Comparison of ENCODE assay signal across 28 mouse cellular contexts in the genomic region with DNA sequence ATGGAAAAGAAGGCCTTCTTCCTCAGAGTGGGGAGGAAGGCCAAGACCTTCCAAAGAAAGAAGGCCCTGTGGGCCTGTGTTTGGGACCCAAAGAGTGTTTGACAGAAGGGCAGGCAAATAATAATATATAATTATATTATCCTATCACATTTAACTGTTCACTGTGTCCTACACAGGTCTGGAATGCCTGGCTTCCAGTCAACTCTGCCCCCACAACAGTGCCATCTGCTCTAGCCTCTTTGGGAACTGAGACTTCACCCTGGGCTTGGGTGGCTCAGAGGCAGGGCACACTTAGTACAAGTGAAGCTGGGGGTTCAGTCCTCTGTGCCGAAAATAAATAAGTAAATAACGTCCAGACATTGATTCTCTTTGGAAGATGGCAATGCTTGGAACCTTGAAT. TPM values are rescaled to one million over a fixed set of nuclear protein-coding genes. Genes with fewer than 3 reads are reported as not detected.
DNase-seq lines count a peak whose midpoint lies in the region; TF ChIP-seq lines count a peak whose summit lies in the region.
"Had no signal": no experiment of that assay in that cellular context is flagged by ENCODE, and none has a peak within 500 bp of the region (broad histone marks: within the 10 kb centered on the region; RNA-seq: fewer than 3 reads in every experiment).

No protein-coding gene starts in this region.

- H3K36me3 ChIP-seq in kidney, adult 2 months (ENCODE audit: control insufficient read depth, insufficient read depth, low read length): no peaks in the 10 kb centered on the region
- no peaks in the 10 kb centered on the region for H3K36me3 ChIP-seq in heart, adult 2 months (ENCODE audit: control insufficient read depth, insufficient read depth, low read length)
- H3K36me3 ChIP-seq: embryonic facial prominence, embryonic 10.5 days; embryonic facial prominence, embryonic 15.5 days; forebrain, embryonic 12.5 days; heart, embryonic 10.5 days; heart, embryonic 15.5 days; hindbrain, embryonic 12.5 days; intestine, embryonic 15.5 days; liver, embryonic 12.5 days had no signal

- H3K9ac ChIP-seq in heart, adult 2 months (ENCODE audit: low read depth, low read length): no peak overlapping the region
- H3K9ac ChIP-seq: embryonic facial prominence, embryonic 15.5 days; forebrain, embryonic 12.5 days; forebrain, postnatal 0 days; heart, embryonic 15.5 days; hindbrain, embryonic 12.5 days; intestine, embryonic 15.5 days; liver, embryonic 12.5 days; liver, postnatal 0 days had no signal

- intact Hi-C loops in heart, adult 2 months (cut with DNase I): no loop called here

- 93% methylated on average over 2 of the region's 2 CpGs for WGBS in kidney, adult 2 months
- WGBS in heart, adult 2 months: 74% methylated on average over 2 of the region's 2 CpGs

- H3K27me3 ChIP-seq in kidney, adult 2 months (replicated peaks; ENCODE audit: control insufficient read depth, insufficient read depth, low read length): no peaks in the 10 kb centered on the region
- H3K27me3 ChIP-seq in heart, adult 2 months (ENCODE audit: control insufficient read depth, insufficient read depth, low read length): no peaks in the 10 kb centered on the region
- H3K27me3 ChIP-seq: embryonic facial prominence, embryonic 15.5 days; heart, embryonic 15.5 days; hindbrain, embryonic 12.5 days; intestine, embryonic 15.5 days; liver, embryonic 12.5 days had no signal

- no peak for TF ChIP-seq POLR2A in kidney, adult 2 months (IDR thresholded peaks at IDR 0.05; ENCODE audit: low read depth, low read length)
- no peak for TF ChIP-seq POLR2A in heart, adult 2 months (IDR thresholded peaks at IDR 0.05; ENCODE audit: insufficient read depth, low read depth, low read length)

- no peak for TF ChIP-seq CTCF in kidney, adult 2 months (conservative IDR thresholded peaks at IDR 0.05; ENCODE audit: insufficient read depth, insufficient read length, low read depth, low read length)
- TF ChIP-seq CTCF in heart, adult 2 months (IDR thresholded peaks at IDR 0.05): no peak

- no peak overlapping the region for H3K27ac ChIP-seq in kidney, adult 2 months (ENCODE audit: insufficient read depth, low read depth, low read length)
- H3K27ac ChIP-seq in heart, adult 2 months: no peak overlapping the region
- H3K27ac ChIP-seq: embryonic facial prominence, embryonic 10.5 days; embryonic facial prominence, embryonic 15.5 days; forebrain, embryonic 12.5 days; heart, embryonic 10.5 days; heart, embryonic 15.5 days; hindbrain, embryonic 12.5 days; hindbrain, postnatal 0 days; intestine, embryonic 15.5 days; liver, embryonic 12.5 days; stomach, postnatal 0 days had no signal

- TF ChIP-seq EP300 in heart, adult 2 months (IDR thresholded peaks at IDR 0.05; ENCODE audit: insufficient read depth, low read depth, low read length): no peak

- DNase-seq in layer of hippocampus, adult 11-12 months (ENCODE audit: low spot score): peak; percentile 76
- DNase-seq in layer of hippocampus, postnatal 10 days (ENCODE audit: low spot score in 2 of 2): no peak
- DNase-seq in cerebellum, adult 9-11 months: peak; percentile 73
- peak; percentile 68 to 77 for DNase-seq in layer of hippocampus, adult 8-10 months (ENCODE audit: low spot score in 2 of 2)
- no peak for DNase-seq in urinary bladder, postnatal 36 days (ENCODE audit: low spot score in 2 of 2)
- DNase-seq in kidney, adult 2 months: no peak
- no peak for DNase-seq in heart, adult 2 months
- DNase-seq: adrenal gland, postnatal 36 days; forebrain, postnatal 0 days; heart, postnatal 36 days; kidney, postnatal 10 days; liver, postnatal 0 days; lung, postnatal 36 days; right cerebral cortex, postnatal 4 days; thymus, adult 18-20 months; thymus, postnatal 36 days had no signal

- no peaks in the 10 kb centered on the region for H3K4me1 ChIP-seq in kidney, adult 2 months (ENCODE audit: control insufficient read depth, insufficient read depth, low read length)
- H3K4me1 ChIP-seq in heart, adult 2 months (ENCODE audit: control insufficient read depth, insufficient read depth, low read length): no peaks in the 10 kb centered on the region
- H3K4me1 ChIP-seq: embryonic facial prominence, embryonic 15.5 days; forebrain, embryonic 12.5 days; heart, embryonic 10.5 days; heart, embryonic 15.5 days; hindbrain, embryonic 12.5 days; intestine, embryonic 15.5 days; liver, embryonic 12.5 days had no signal

- no peaks in the 10 kb centered on the region for H3K79me2 ChIP-seq in heart, adult 2 months (replicated peaks; ENCODE audit: control insufficient read depth, insufficient read depth, low read length)

- H3K4me3 ChIP-seq in kidney, adult 2 months (ENCODE audit: insufficient read depth, low read depth, low read length): no peak overlapping the region
- no peak overlapping the region for H3K4me3 ChIP-seq in heart, adult 2 months
- H3K4me3 ChIP-seq: embryonic facial prominence, embryonic 10.5 days; embryonic facial prominence, embryonic 15.5 days; forebrain, embryonic 12.5 days; heart, embryonic 10.5 days; heart, embryonic 15.5 days; hindbrain, embryonic 12.5 days; intestine, embryonic 15.5 days; liver, embryonic 12.5 days had no signal

RNA-seq across cellular contexts. Expression of gene Cog2, which starts 37.8 kb away (rescaled TPM):
- 10 to 100 TPM; 34.7 to 38.7 TPM for total RNA-seq in layer of hippocampus, postnatal 10 days (2021)
- total RNA-seq in layer of hippocampus, adult 8-10 months (2022): 10 to 100 TPM; 42.8 to 48.9 (median 47.1) TPM
- polyA plus RNA-seq in kidney, adult 2 months (2012; rRNA removed): 21.2 and 21.3 TPM in 2 replicates
- total RNA-seq in heart, adult 2 months (2021): 10 to 100 TPM; 25.9 to 28.4 TPM
- polyA plus RNA-seq in heart, adult 2 months (2012; rRNA removed): 11.5 and 15.9 TPM in 2 replicates

RNA-seq across cellular contexts. Expression of gene Pgbd5, which starts 43.3 kb away (rescaled TPM):
- total RNA-seq in layer of hippocampus, postnatal 10 days (2021): 100 to 1,000 TPM; 102 to 111 TPM
- 100 to 1,000 TPM; 221 to 255 (median 242) TPM for total RNA-seq in layer of hippocampus, adult 8-10 months (2022)
- polyA plus RNA-seq in kidney, adult 2 months (2012; rRNA removed): 0.39 and 0.41 TPM in 2 replicates
- under 1 TPM; 0.43 to 0.55 TPM for total RNA-seq in heart, adult 2 months (2021)
- 0.82 and 0.98 TPM in 2 replicates for polyA plus RNA-seq in heart, adult 2 months (2012; rRNA removed)
- total RNA-seq: neutrophil, adult 5-6 weeks had no signal
- polyA plus RNA-seq: CD4-positive, CD25-positive, alpha-beta regulatory T cell, adult 4 months had no signal

Comparison
In these comparisons a context has a peak if more than half of its experiments do, and no peak if none do; other contexts are left out.
1. DNase-seq: peak in layer of hippocampus, adult 11-12 months (single experiment), cerebellum, adult 9-11 months (single experiment) and layer of hippocampus, adult 8-10 months (2 of 2); none in layer of hippocampus, postnatal 10 days (0 of 2), urinary bladder, postnatal 36 days (0 of 2), kidney, adult 2 months (single experiment) and heart, adult 2 months (0 of 2).
2. RNA of gene Pgbd5, which starts 43.3 kb away (total RNA-seq): 221 to 255 TPM in layer of hippocampus, adult 8-10 months and 102 to 111 TPM in layer of hippocampus, postnatal 10 days; 0.43 to 0.55 TPM in heart, adult 2 months; every median in the first group is over 10 times any median in the second.